Mouse (Mus musculus): ENCODE results near the gene Hs1bp3. TPM values are rescaled to one million over a fixed set of nuclear protein-coding genes. Genes with fewer than 3 reads are reported as not detected.

Gene Hs1bp3
- total and polyA plus RNA-seq, 2 experiments from 2014 or later, result 3.8 to 5.5 TPM

DNA sequence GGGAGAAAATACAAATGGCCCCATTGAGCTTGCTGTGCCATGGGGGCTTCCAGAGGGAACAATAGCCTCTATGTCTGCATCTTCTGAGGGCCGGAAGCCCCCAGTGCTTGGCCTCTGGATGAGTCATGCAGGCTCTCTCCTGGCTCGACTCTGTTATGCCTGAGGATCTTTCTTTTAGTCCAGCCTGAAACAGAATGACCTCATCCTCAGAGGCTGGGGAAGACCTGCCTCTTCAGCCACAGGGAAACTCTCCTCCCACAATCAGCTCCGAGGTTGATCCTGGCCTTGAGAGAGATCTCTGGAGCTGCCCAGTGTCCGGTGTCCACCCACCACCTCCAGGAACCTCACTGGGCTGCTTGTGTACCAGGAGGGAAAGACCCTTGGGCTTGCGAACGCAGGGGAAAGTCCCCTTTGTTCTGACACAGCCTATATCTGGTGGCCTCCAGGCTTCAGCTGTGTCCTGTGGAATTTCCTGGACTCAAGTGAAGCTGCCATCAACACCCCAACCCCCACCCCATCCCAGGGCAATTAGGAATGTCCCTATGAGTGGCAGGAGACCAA lies 73.3 kb downstream of the Hs1bp3 start:
- no peak for TF ChIP-seq CTCF (IDR thresholded peaks at IDR 0.05; ENCODE audit: low read depth)
- no peak overlapping the region for H3K4me3 ChIP-seq (ENCODE audit: low read length)
- H3K36me3 ChIP-seq (ENCODE audit: insufficient read depth, low read length), result no peaks in the 10 kb centered on the region
- 0 out of 2 replicates have a peak, but pooled peaks cover 4% of the 10 kb centered on the region for H3K4me1 ChIP-seq (ENCODE audit: insufficient read depth, low read length)
- H3K27me3 ChIP-seq (ENCODE audit: insufficient read depth, low read length), result no peaks in the 10 kb centered on the region
- peak; percentile 86 for ATAC-seq
- DNase-seq (ENCODE audit: low spot score), result peak; percentile 8
- H3K27ac ChIP-seq, result peak overlapping the region; percentile 64; the same call in 1 of the 2 replicates
- no peaks in the 10 kb centered on the region for H3K9me3 ChIP-seq (ENCODE audit: low read length)
- H3K4me2 ChIP-seq (ENCODE audit: low read depth, low read length), result no peak overlapping the region
- H3K9ac ChIP-seq (replicated peaks; ENCODE audit: low read length), result no peak overlapping the region
- 56% methylated on average over 6 of the region's 6 CpGs for WGBS

DNA sequence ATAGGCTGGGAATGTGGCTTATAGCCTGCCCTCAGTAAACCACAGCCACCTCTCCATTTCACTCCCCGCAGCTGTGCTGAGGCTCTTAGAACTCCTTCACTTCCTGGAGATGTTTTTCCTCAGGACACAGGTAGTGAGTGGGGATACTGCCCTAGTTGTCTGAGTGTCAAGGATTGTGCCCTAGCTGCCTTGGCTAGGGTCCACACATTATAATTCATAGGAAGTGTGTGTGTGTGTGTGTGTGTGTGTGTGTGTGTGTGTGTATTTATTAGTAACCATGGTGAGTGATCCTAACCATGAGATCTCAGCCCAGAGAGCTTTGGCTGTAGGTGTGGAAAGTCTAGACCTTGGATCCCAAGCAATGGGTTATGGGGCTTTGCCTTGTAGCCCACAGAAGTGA lies 74.0 kb downstream of the Hs1bp3 start:
- H3K4me3 ChIP-seq (ENCODE audit: low read length), result no peak overlapping the region
- TF ChIP-seq CTCF (IDR thresholded peaks at IDR 0.05; ENCODE audit: low read depth), result no peak
- no peak for ATAC-seq
- 87% methylated on average over 1 of the region's 1 CpGs for WGBS
- DNase-seq (ENCODE audit: low spot score), result no peak
- H3K4me1 ChIP-seq (ENCODE audit: insufficient read depth, low read length), result 0 out of 2 replicates have a peak, but pooled peaks cover 4% of the 10 kb centered on the region
- H3K36me3 ChIP-seq (ENCODE audit: insufficient read depth, low read length), result no peaks in the 10 kb centered on the region
- peak overlapping the region; percentile 26; the same call in 1 of the 2 replicates for H3K27ac ChIP-seq
- no peak overlapping the region for H3K4me2 ChIP-seq (ENCODE audit: low read depth, low read length)
- H3K27me3 ChIP-seq (ENCODE audit: insufficient read depth, low read length), result no peaks in the 10 kb centered on the region
- no peaks in the 10 kb centered on the region for H3K9me3 ChIP-seq (ENCODE audit: low read length)
- no peak overlapping the region for H3K9ac ChIP-seq (replicated peaks; ENCODE audit: low read length)

DNA sequence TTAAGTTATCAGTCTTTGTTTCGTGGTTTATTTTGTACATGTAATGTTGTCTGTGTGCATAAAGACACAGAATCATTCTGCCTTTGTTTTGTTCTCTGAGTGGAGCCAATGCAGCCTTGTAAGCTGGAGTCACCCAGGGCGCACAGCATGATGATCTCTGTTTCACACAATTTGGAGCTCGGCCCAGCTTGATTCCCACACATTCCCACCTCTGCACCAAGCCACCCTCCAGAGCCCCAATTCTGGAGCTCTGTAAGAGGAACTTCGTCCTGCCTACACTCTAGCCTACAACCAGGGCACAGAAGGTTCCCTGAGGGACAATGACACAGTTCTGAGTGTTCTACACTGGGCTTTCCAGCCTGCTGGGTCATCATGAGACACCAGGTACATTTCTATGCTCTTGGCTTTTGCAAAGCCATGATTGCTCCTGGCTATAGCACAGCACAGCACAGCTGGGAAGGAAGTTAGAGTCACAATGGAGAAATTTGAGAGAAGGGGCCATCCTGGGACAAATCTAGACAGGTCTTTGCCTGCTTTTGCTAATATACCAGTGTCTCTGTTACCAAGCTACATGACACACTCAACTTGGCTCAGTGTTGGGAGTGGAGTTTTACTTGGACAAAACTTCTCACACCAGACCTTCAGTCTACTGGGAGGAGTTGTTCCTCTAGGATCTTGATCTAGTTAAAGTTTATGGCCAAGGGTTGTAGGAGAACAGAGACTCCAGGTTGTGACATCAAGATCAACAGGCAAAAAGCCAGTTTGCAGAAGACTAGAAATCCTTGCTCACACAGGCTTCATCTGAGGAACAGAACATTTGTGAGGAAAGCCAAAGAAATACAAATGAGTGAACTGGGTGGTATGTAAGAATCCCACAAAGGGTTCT lies 75.5 kb downstream of the Hs1bp3 start:
- no peak overlapping the region for H3K27ac ChIP-seq
- no peak overlapping the region for H3K9ac ChIP-seq (replicated peaks; ENCODE audit: low read length)
- H3K36me3 ChIP-seq (ENCODE audit: insufficient read depth, low read length), result no peaks in the 10 kb centered on the region
- no peaks in the 10 kb centered on the region for H3K9me3 ChIP-seq (ENCODE audit: low read length)
- no peak for TF ChIP-seq CTCF (IDR thresholded peaks at IDR 0.05; ENCODE audit: low read depth)
- H3K4me3 ChIP-seq (ENCODE audit: low read length), result no peak overlapping the region
- H3K27me3 ChIP-seq (ENCODE audit: insufficient read depth, low read length), result no peaks in the 10 kb centered on the region
- no peak for ATAC-seq
- H3K4me1 ChIP-seq (ENCODE audit: insufficient read depth, low read length), result 0 out of 2 replicates have a peak, but pooled peaks cover 4% of the 10 kb centered on the region
- 70% methylated on average over 4 of the region's 4 CpGs for WGBS
- DNase-seq (ENCODE audit: low spot score), result no peak
- H3K4me2 ChIP-seq (ENCODE audit: low read depth, low read length), result no peak overlapping the region

DNA sequence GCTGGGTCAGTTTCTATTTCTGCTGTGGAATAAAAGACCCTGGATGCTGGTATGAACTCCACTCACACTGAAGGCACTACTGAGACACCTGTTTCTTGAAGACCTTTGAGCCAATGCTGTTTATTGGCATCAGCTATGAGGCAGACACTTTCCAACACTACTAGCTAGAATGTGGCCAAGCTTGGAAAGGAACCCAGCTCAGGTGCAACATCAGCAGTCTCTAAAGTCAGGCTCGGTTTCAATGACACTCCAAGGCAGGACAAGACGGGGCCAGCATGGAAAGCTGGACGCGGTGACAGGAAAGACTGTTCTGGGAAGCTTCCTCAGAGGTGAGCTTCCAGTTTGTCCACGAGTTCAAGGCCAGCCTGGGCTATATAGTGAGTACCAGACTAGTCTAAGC lies 80.0 kb downstream of the Hs1bp3 start:
- H3K36me3 ChIP-seq (ENCODE audit: insufficient read depth, low read length), result no peaks in the 10 kb centered on the region
- H3K9me3 ChIP-seq (ENCODE audit: low read length), result no peaks in the 10 kb centered on the region
- DNase-seq (ENCODE audit: low spot score) (no peak), ATAC-seq (no peak)
- no peak overlapping the region for H3K27ac ChIP-seq
- WGBS, result 83% methylated on average over 5 of the region's 5 CpGs
- H3K4me1 ChIP-seq (ENCODE audit: insufficient read depth, low read length), result no peaks in the 10 kb centered on the region
- H3K4me3 ChIP-seq (ENCODE audit: low read length), result no peak overlapping the region
- no peaks in the 10 kb centered on the region for H3K27me3 ChIP-seq (ENCODE audit: insufficient read depth, low read length)
- no peak overlapping the region for H3K9ac ChIP-seq (replicated peaks; ENCODE audit: low read length)
- no peak for TF ChIP-seq CTCF (IDR thresholded peaks at IDR 0.05; ENCODE audit: low read depth)
- H3K4me2 ChIP-seq (ENCODE audit: low read depth, low read length), result no peak overlapping the region

Other genes with a start within 250 kb of the Hs1bp3 start
- gene Ldah, start 105.3 kb upstream of the Hs1bp3 start, total RNA-seq (2014; rRNA removed), result 23.8 and 43.9 TPM in 2 replicates
- 60.9 and 65.3 TPM in 2 replicates for gene Ldah, start 105.3 kb upstream of the Hs1bp3 start, polyA plus RNA-seq (2015; fragmentation: Nextera tagmentation; extraction: Ambion mirVana)
- gene Gdf7, start 11.5 kb upstream of the Hs1bp3 start, total RNA-seq (2014; rRNA removed), result 0.83 and 3.6 TPM in 2 replicates
- gene Gdf7, start 11.5 kb upstream of the Hs1bp3 start, polyA plus RNA-seq (2015; fragmentation: Nextera tagmentation; extraction: Ambion mirVana), result 0.36 and 0.54 TPM in 2 replicates
- 356 and 385 TPM in 2 replicates for gene Rhob, start 186.6 kb downstream of the Hs1bp3 start, total RNA-seq (2014; rRNA removed)
- gene Rhob, start 186.6 kb downstream of the Hs1bp3 start, polyA plus RNA-seq (2015; fragmentation: Nextera tagmentation; extraction: Ambion mirVana), result 71.4 and 71.7 TPM in 2 replicates

All from hindbrain, postnatal 0 days (tissue).